Mouse (Mus musculus) testis, adult 2 months (tissue): ENCODE measurements around the gene Ccdc106.

Experiments used
- CTCF ChIP-seq: fragments of 200-500 bp; IDR thresholded peaks from 2 replicates; pipeline ENCODE4 v1.5.1; 2012; ENCODE audit warnings: low read depth, mild to moderate bottlenecking, inconsistent platforms, low read length, moderate library complexity; ENCODE audit not compliant: control insufficient read depth, insufficient read depth, insufficient replicate concordance
- POLR2A ChIP-seq: fragments of 200-500 bp; IDR thresholded peaks from 2 replicates; pipeline ENCODE4 v1.6.1; 2012; ENCODE audit warnings: low read depth, mild to moderate bottlenecking, inconsistent platforms, low read length, moderate library complexity; ENCODE audit not compliant: control insufficient read depth

DNA sequence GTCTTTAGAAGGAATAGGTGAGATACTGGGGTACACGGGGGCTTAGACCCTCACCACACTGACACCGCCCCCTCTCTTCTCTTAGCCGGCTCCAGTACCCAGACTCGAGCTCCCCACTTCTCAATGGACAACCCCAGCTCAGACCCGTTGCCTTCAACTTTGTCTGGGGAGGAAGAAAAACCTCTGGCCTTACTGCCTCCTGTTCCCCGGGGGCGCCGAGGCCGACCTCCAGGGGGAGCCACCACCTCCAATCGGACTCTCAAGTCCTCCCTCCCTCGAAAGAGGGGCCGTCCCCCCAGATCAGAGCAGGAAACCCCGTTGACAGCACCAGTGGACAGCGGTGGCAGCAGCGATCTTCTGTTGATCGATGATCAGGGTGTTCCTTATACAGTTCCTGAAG lies 3.0 kb upstream of the Ccdc106 start:
- no peak for TF ChIP-seq POLR2A
- TF ChIP-seq CTCF = no peak
